Mouse (Mus musculus) spleen, adult 2 months (tissue): Measurements from ENCODE around the gene Glyctk.

Source experiments
- CTCF ChIP-seq: fragments of 200-500 bp; IDR thresholded peaks from 2 replicates; pipeline ENCODE4 v1.5.1; 2011; ENCODE audit warnings: mild to moderate bottlenecking, inconsistent platforms; ENCODE audit not compliant: insufficient read depth, insufficient read length, insufficient replicate concordance; ENCODE audit errors: extremely low read depth
- POLR2A ChIP-seq: fragments of 200-500 bp; IDR thresholded peaks from 2 replicates; pipeline ENCODE4 v1.6.1; 2011; ENCODE audit warnings: low read depth, low read length, inconsistent platforms

DNA sequence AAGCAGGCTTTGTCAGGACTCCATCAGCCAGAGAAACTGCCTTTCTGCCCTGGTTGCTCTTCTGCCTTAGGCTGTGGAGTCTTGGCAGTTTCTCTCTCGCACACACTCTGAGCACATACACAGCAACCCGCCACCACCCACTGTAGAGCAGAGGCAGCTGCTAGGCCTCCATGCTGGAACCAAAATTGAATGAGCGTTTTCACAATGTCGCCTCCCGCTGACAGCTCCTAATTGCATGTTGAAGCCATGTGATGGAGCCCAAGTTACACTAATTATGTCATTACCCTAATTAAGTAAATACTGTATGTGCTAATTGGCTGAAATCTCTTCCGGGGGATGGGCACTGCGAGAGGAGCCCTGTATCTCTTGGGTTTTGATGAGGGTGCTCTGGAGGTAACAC, 13.8 kb downstream of the Glyctk start:
- TF ChIP-seq POLR2A (no peak), CTCF (no peak)
